Mouse (Mus musculus): ENCODE measurements around the gene Crispld2.

GRCm38 (mm10) chr8:120020298-120020697, 28.1 kb downstream of the Crispld2 start:
- TF ChIP-seq CTCF (IDR thresholded peaks at IDR 0.05; ENCODE audit: borderline replicate concordance, control insufficient read depth, extremely low read depth, insufficient read depth, low read length, poor library complexity) (no peak), POLR2A (IDR thresholded peaks at IDR 0.05; ENCODE audit: control insufficient read depth, extremely low read depth, insufficient read depth, low read length, poor library complexity) (no peak)
